Mouse (Mus musculus) cerebellum, postnatal 10 days (tissue): ENCODE results near the gene Noxa1.

Experiments
- DNase-seq, 2 experiments: peaks; one replicate each; pipeline ENCODE4 v3.0.0; 2021; ENCODE audit warnings: mixed read lengths in 2 of 2

The Noxa1 gene

GRCm38 (mm10) chr2:25098005-25098615, 3.2 kb upstream of the Noxa1 start:
- DNase-seq: no peak

DNA sequence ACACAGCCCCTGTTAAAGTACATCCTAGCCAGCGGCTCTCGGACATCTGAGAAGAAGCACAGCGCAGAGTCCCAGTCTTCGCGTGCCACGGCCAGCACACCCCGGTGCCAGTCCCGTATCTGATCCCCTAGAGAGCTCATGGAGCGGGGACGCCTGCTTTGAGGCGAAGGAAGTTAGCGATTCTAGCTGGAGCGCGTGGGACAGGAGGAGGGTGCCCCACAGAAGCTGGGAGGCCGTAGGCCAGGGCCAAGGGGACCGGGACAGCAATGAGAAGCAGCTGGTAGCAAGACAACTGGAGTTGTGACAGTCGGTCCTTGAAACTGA, 202 bp downstream of the Noxa1 start:
- no peak for DNase-seq

DNA sequence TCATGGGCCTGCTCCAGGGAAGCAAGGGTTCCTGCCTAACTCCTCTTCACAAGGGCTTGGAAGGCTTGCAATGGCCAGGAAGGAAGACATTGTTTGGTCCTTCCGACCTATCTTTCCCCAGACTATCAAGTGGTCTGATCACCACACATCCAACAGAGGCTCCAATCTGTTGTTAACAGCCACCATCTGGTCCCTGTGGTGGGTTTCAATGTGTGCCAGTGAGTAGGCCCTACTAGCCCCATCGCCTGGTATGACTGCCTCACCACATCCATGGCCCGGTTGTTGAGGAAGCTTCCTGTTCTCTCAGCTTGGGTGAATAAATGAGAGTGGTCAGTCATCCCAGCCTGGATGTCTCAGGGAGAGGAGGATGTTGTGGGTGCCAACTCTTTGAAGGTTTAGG, 6.3 kb downstream of the Noxa1 start:
- DNase-seq: peak; percentile 71 to 76

- no peak for DNase-seq
Observed at GRCm38 (mm10) chr2:25087842-25088241, 7.1 kb downstream of the Noxa1 start.

- DNase-seq: peak; percentile 64 to 71
Observed at GRCm38 (mm10) chr2:25085571-25085970, 9.4 kb downstream of the Noxa1 start.

GRCm38 (mm10) chr2:25083697-25084096, 11.3 kb downstream of the Noxa1 start:
- no peak for DNase-seq

GRCm38 (mm10) chr2:25080076-25080475, 14.9 kb downstream of the Noxa1 start, which contains the start of gene Entpd8:
Entpd8 (plus strand) TSS chr2:25080304.
- no peak for DNase-seq

GRCm38 (mm10) chr2:25078967-25079366, 16.0 kb downstream of the Noxa1 start:
- no peak for DNase-seq

- no peak for DNase-seq
Observed at GRCm38 (mm10) chr2:25075506-25075905, 19.4 kb downstream of the Noxa1 start.

- no peak for DNase-seq
Observed at GRCm38 (mm10) chr2:25072398-25072797, 22.6 kb downstream of the Noxa1 start.

GRCm38 (mm10) chr2:25069537-25069936, 25.4 kb downstream of the Noxa1 start:
- DNase-seq: no peak

GRCm38 (mm10) chr2:25066552-25066951, 28.4 kb downstream of the Noxa1 start:
- DNase-seq: no peak

- no peak for DNase-seq
Observed at GRCm38 (mm10) chr2:25065537-25065936, 29.4 kb downstream of the Noxa1 start.

DNA sequence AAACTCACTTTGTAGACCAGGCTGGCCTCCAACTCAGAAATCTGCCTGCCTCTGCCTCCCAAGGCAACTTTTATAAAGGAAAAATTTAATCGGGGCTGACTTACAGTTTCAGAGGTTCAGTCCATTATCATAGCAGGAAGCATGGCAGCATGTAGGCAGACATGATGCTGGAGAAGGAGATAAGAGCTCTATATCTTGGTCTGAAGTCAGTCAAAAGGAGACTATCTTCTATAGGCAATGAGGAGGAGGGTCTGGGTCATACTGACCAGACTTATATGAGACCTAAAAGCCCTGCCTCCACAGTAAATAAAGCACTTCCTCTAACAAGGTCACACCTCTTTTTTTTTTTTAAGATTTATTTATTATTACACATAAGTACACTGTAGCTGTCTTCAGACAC, 30.7 kb downstream of the Noxa1 start:
- no peak for DNase-seq

DNA sequence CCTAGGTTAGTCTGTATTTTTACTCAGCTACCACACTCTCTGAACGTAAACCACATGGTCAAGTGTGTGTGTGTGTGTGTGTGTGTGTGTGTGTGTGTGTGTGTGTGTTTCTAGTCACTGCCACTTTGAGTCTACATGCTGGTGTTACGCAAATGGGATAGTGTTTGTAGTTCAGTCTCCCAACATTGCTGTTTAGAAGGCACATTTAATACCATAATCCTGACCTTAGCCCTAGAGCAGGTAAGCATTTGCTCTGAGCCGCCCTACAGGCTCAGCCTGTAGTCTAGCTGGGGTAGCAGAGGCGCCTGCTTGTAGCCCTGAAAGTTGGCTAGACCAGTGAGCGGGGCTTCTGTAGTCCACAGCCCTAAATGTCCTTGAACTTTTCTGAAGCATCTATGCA, 31.4 kb downstream of the Noxa1 start:
- no peak for DNase-seq

GRCm38 (mm10) chr2:25058926-25059325, 36.0 kb downstream of the Noxa1 start:
- DNase-seq: peak; percentile 68 to 69

DNA sequence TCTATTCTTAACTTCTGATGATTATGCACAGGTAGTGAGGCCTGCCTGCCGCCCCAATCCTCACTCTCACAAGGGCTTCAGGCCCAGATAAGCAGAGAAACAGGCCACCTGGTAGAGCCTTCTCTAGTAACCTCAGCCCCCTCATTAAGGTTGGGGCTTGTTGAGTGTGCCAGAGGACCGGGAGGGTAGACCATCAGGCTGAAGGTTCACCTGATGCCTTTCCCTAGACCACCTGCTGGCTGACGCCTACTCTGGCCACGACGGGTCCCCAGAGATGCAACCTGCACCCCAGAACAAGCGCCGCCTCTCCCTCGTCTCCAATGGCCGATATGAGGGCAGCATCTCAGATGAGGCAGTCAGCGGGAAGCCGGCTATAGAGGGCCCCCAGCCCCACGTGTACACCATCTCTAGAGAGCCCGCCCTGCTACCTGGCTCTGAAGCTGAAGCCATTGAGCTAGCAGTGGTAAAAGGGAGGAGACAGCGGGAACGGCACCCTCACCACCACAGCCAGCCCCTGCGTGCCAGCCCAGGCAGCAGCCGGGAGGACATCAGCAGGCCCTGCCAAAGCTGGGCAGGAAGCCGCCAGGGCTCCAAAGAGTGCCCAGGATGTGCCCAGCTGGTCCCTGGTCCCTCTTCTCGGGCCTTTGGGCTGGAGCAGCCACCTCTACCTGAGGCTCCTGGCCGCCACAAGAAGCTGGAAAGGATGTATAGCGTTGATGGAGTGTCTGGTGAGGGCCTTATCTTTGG, 39.4 kb downstream of the Noxa1 start:
- peak; percentile 60 to 74 for DNase-seq

DNA sequence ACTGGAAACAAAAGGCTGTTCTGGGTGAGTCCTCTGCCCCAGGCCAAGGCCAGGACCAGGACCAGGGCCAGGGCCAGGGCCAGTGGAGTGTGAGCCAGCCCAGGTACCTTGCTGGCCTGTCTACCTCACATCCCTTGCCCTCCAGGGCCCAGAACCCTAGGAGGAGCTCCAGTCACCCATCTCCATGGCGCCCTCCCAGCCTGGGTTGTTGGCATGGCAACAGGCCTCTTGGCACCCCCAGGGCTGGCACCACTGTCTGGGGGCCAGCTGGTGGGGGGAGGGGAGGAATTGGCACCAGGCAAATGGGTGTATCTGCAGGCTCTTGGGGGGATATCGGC, 39.9 kb downstream of the Noxa1 start:
- DNase-seq: peak; percentile 86 to 88

DNA sequence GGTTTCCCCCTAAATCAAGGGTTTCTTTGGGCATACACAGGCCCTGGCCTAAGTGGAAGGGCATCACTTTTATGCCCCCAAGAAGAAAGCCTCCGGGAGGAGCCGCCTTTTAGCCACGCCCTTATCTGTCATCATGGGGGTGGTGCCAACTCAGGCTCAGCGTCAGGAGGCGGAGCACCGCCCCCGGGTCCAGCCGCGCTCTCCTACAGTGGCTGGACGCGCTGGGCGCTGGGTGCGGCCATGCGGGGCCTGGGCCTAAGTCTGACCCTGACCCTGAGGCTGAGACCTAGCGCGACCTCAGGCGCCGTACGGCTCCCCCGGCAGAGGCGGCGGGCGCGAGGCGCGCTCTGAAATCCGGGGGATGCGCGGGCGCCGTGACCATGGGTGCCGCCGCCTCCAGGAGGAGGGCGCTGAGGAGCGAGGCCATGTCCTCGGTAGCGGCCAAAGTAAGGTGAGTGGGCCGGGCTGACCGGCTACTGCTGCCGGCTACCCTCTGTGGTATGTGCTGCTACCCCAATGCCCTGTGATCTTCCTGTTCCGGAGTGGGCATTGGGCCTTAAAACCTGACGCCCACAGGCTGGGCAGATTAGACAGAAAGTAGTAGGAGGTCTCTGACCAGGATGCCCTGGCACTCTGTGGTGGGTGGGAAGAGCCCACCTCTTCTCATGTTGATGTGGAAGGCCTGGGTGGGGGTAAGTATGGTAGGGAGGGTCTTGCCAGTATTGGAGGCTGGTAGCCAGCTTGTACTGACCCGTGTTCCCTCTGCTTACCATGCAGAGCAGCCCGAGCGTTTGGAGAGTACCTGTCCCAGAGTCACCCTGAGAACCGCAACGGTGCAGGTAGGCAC, 40.5 kb downstream of the Noxa1 start, which contains the start of gene Nsmf:
Gene Nsmf, plus strand, starts transcription at position 135 of the 847 bp plus-strand sequence.
- DNase-seq: peak; percentile 86 to 90

DNA sequence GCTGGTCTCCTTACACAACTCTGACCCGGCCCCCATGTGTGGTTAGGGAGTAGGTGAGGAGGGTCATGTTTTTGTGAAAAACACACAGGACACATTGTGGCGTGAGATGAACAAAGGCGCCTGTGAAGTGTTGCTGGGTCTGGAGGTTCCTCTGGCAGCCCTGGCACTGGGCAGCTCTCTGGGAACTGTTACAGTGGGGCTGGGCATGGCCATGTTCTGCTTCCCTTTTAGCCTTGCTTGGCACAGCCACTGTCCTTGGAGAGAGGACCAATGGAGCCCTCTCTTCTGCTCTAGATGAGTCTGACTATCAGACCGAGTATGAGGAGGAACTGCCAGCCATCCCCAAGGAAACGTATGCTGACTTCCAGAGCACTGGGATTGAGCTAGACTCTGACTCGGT, 41.8 kb downstream of the Noxa1 start:
- no peak for DNase-seq

- DNase-seq: peak in 1 of 2 experiments; percentile 39
Observed at GRCm38 (mm10) chr2:25051450-25051849, 43.5 kb downstream of the Noxa1 start.

GRCm38 (mm10) chr2:25050921-25051320, 44.0 kb downstream of the Noxa1 start:
- peak; percentile 89 to 91 for DNase-seq

- DNase-seq: no peak
Observed at GRCm38 (mm10) chr2:25040089-25040488, 54.9 kb downstream of the Noxa1 start.
